Mouse (Mus musculus) bone marrow, adult 2 months (tissue): ENCODE data around the gene Nup210l.

Experiments used
- CTCF ChIP-seq: fragments of 200-500 bp; IDR thresholded peaks from 2 replicates; pipeline ENCODE4 v1.5.1; 2011; ENCODE audit warnings: low read length, control low read depth; ENCODE audit not compliant: control insufficient read depth, insufficient read depth
- POLR2A ChIP-seq: fragments of 200-500 bp; IDR thresholded peaks from 2 replicates; pipeline ENCODE4 v1.6.1; 2011; ENCODE audit warnings: low read depth, mild to moderate bottlenecking, control low read depth, low read length, borderline replicate concordance; ENCODE audit not compliant: control insufficient read depth

GRCm38 (mm10) chr3:90094453-90094852, 9.5 kb upstream of the Nup210l start:
- TF ChIP-seq CTCF: no peak
- no peak for TF ChIP-seq POLR2A
